Mouse (Mus musculus) kidney, adult 9 months (tissue): Measurements from ENCODE around the gene Elovl3.
A peak's percentile ranks its signal among the peaks of the same experiment; 100 is the strongest.
"Not testable (repeated sequence)": the region's sequence is repeated elsewhere in the genome, so short reads cannot be mapped to it uniquely, and the experiment has no call there.

Experiments used
- DNase-seq: peaks from one replicate; pipeline ENCODE4 v3.0.0; 2022

The Elovl3 gene

DNA sequence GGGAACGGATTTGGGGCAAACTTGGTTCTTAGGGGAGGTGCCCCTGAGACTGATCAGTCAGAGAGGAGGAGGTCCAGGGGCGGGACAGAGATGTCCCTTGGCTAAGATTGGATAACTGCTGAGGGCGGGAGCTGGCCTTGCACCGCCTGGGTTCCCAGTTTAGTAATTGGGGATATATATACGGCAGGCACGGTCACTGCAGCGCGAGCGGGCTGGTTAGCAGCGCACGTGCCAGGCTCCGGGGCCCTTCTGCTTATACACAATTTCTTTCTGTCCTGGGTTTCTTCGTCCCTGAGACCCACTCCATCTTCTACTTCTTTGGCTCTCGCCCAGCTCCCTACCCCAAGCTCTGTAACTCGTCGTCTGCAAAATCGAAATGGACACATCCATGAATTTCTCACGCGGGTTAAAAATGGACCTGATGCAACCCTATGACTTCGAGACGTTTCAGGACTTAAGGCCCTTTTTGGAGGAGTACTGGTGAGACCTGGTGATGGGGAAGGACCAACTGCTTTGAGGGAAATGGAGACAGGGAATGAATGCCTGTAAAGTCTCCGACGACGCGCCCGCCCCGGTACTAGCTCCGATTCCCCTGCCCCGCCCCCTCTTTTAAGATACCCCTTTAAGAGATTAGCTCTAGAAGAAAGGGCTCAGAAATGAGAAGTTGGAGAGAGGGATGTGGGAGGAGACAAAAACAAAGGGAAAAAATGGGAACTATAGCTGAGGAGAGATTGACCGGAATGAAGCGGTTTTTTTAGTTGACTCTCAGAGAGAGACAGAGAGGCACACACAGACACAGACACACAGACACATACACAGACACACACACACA lies at the start of gene Elovl3:
Gene Elovl3, plus strand, starts transcription at position 204 of the 832 bp plus-strand sequence.
- no peak for DNase-seq

DNA sequence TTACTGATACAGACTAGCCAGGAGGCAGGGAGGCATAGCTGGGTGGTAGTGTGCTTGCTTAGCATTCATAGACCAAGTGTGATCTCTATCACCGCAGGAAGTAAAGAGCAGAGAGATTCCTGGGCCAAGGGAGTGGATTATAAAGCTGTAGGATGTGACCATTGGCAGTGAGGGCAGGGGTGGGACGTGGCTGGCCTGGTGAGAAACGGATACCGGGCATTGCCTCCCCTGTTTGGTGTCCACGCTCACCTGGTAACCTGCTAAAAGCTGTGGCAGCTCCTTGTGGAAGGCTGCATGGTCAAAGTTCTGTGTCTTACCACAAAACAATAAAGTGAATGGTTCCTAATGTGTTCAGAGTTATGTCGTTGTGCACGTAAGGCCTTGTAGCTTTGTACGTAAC lies 46.5 kb upstream of the Elovl3 start:
- no peak for DNase-seq

DNA sequence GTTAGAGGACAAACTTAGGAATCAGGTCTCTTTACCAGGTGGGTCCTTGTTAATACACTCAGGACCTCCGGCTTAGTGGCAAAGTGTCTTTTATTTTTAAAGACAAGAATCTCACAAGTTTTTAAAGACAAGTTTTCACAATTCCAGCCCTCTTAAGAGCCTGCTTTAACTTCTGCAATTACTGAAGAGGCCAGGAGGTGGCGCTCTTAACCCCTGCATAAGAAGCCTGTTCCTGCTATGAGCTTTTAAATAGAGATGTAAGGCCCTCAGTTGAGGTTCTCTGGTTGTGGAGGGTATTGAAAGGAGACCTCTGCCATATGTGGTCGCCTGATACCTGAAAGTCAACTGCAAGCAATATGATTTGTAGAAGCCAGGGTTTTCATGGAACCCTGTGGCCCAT lies 45.4 kb upstream of the Elovl3 start:
- DNase-seq = peak; percentile 62

DNA sequence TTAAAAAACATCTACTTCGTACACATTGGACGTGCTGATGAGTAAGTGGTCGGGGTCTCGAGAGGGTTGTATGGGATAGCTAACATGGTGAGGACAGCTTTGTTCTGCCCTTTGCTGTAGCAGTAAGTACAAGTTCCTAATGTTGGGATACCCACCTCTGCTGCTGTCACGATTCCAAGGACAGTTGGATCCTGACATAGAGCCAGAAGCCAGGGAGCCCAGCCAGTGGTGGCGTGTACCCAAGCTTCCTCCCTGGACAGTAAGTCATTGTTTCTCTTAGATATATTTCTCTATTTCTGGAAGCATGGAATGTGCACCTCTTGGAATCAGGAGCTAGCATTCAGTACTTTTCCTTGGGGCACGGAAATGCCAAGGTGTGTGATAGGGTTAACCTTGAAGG lies 43.8 kb upstream of the Elovl3 start:
- no peak for DNase-seq

DNA sequence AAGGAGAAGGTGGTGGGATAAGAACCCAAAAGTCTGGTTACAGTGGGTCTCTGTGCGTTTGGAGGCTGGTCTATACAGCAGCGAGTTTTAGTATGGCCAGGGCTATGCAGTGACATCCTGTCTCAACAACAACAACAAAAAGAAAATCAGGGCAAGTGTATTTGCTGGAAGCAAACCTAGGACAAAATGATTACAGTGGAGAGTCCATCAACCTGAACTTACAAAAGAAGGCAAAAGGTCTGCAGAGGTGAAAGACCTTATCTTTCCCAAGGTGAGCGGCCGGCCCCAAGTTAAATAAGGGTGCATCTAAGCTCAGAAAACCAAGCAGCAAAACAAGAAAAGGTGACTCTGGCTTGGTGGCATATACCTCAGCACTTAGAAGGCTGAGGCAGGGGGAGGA lies 40.1 kb upstream of the Elovl3 start:
- DNase-seq = no peak

DNA sequence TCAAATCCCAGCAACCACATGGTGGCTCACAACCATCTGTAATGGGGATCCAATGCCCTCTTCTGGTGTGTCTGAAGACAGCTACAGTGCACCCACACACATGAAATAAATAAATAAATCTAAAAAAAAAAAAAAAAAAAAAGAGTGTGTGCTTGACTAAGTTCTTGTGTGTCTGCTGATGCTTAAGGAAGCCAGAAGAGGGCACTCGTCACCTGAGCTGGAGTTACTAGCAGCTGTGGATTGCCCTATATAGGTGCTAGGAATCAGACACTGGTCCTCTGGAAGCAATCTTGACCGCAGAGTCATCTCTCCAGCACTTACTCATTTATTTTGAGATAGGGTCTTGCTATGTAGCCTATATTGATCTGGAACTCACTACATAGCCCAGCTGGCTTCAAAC lies 37.6 kb upstream of the Elovl3 start:
- no peak for DNase-seq

DNA sequence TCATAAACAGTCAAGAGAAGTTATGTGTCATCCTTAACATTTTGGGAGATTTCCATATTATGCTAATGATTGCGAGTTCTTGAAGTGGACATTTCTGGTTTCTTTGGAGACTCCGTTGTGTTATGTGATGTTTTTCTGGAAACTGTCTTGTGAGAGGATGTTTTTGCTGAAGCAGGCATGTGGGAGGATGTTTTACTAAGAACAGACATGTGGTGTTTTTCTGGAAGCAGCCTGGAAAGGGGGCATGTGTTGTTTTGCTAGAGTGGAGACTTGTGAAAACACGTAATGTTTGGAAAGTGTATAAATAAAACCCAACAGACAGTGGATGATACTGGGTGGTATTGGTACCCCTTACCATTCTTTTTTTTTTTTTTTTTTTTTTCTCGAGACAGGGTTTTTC lies 36.4 kb upstream of the Elovl3 start:
- DNase-seq = no peak

DNA sequence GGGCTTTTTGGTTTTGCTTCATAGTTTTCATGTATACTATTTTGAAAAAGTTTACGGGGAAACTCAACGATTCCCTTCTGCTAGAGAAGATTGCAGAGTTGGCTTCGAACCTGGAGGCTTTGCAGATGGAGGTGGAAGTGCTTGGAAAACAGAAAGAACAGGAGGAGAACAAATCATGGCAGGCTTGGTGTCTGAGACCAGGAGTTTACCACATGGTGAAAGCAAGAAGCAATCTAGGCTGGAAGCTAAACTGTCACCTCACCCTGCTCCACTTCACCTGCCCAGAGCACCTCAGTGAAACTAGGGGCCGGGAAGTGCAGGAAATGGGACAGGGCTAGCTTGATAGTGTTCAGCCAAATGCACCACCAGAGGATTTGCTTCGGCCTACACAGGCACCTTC lies 35.3 kb upstream of the Elovl3 start:
- DNase-seq = no peak

DNA sequence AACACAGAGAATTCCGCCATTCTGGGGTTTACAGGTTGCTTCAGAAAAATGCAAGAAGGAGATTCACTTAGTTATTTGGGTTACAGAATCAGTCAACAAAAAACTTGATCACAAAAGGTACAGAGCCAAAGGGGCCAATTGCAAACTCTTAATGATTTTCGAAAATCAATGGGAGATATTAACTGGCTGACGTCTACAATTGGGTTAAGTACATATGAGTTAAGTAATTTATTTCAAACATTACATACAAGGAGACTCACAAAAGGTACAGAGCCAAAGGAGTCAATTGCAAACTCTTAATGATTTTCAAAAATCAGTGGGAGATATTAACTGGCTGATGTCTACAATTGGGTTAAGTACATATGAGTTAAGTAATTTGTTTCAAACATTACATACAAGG lies 32.1 kb upstream of the Elovl3 start:
- DNase-seq = no peak

DNA sequence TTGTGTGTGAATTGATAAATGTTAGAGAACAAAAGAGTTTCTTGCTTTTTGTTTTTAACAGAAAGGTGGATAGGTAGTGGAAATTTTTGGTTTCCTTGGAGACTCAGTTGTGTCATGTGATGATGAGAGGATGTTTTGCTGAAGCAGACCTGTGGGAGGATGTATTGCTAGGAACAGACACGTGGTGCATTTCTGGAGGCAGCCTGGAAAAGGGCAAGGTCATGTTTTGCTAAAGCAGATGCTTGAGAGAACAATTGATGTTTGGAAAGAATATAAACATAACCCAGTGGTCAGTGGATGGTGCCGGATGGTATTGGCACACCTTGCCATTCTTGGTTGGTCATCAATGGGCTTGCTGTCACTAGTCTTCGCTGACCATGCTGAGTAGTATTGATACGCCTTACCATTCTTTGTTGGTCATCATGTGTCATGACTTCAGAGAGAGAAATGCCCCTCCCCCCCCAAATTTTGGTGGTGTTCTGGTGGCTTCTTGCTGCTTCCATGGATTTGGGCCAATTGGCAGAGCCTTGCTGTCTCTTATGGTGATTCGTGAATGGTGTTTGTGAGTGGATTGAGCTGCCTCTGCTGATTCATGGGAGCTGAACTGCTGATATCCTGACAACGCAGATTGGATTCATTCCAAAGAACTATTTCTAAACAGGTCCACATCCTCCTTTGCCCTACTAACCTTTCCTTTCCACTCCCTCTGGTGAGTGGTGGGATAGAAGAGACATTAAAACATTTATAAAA lies 28.1 kb upstream of the Elovl3 start:
- no peak for DNase-seq

DNA sequence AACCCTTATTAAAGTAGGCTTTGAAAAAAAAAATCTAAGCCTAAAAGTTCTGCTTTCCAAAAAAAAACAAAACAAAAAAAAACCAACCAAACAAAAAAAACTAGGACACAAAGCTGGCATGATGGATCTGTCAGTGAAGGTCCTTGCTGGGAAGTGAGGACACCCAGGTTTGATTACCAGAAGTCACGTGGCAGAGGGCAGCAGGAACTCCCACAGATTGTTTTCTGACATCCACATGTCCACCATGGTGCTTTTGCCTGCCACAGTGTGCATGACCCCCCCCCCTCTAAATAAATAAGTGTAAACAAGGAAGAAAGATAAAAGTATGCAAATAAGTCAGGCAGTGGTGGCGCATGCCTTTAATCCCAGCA lies 27.5 kb upstream of the Elovl3 start:
- DNase-seq = no peak

DNA sequence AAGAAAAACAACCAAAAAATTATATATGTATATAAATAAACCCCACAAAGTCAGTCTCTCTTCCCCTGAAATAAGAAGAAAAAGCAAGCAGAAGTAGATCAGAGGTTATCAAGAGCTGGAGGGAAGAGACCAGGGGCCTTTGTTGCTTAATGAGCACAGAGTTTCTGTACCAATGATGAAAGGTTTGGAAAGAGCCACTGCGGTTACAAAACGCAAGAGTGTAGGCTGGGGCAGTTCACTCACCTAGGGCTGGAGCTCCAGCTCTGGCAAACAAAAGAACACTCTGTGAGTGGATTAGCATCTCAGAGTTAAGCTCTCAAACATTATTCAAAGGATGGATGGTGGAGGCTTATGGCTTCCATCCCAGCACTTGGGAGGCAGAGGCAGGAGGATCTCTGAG lies 21.5 kb upstream of the Elovl3 start:
- no peak for DNase-seq

DNA sequence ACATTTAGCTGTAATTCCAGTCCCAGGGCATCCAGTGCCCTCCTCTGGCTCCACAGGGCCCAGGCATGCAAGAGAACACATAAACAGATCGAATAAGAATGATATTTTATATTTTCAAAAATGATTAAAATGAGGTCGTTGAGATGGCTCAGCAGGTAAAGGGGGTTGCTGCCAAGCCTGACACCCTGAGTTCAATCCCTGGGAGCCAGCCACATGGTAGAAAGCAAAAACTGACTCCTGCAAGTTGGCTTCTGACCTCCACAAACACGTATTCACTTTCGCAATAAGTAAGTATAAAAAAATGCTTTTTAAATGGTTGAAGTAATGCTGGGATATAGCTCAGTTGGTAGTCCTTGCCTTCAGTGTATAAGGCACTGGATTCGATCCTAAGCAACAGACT lies 20.9 kb upstream of the Elovl3 start:
- no peak for DNase-seq

DNA sequence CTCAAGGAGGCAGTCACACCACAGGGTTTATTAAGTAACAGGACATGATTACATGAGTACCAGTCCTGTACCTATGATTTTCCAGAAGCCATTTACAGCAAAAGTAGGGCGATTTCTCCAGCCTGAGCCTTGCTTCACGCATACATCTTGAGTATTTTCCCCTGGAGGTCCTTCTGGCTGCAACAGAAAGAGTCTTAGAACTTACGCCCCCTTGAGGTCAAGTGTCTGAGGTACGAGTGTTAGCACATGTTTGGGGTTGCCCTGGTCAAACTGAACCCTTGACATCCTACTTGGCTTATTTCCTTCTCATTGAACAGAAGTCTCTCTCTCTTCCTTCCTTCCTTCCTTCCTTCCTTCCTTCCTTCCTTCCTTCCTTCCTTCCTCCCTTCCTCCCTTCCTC lies 17.1 kb upstream of the Elovl3 start:
- DNase-seq = no peak

DNA sequence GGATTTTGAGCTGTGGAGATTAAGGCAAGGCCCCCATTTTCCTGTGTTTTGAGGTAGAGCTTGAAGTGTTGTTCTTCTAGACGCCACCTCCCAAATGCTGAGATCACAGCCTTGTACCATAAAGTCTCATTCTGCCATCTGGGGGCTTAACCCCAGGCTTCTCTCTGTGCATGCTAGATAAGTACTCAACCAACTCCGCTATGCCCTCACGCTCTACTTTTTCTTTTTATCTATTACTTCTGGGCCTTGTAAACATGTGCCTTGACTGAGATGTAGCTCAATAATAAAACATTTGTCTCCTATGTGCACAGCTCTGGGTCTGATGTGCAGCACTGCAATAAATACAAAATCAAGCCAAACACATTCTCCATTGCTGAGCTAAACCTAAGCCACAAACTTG lies 12.2 kb upstream of the Elovl3 start:
- DNase-seq = no peak

DNA sequence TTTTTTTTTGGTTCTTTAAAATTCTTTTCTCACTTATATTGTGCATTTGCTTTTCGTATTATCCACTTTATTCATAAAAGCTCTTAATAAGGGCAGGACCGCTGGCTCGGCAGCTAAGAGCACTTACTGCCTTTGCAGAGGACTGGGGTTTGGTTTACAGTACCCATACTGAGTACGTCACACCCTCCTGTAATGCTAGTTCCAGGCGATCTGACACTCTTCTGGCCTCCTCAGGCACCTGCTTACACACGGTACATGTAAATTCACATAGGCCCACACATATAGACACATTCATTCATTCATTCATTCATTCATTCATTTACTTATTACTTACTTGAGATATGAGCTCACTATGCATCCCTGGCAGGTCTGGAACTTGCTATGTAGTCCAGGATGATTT lies 10.8 kb upstream of the Elovl3 start:
- no peak for DNase-seq

DNA sequence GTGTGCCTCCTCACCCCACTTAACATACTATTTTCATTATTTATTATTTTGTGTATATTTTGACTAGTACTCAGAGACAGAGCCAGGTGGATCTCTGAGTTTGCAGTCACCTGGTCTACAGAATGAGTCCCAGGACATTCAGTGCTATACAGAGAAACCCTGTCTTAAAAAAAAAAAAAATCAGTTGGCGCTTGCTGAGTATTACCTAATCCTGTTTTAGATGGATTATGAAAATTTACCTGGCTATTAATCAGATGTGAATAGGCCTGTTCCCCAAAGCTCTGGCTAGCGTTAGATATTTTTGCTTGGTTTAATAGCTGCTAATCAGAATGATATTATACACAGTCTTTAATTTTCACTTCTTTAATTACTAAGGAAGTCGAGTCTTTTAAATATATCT lies 7.8 kb upstream of the Elovl3 start:
- no peak for DNase-seq

DNA sequence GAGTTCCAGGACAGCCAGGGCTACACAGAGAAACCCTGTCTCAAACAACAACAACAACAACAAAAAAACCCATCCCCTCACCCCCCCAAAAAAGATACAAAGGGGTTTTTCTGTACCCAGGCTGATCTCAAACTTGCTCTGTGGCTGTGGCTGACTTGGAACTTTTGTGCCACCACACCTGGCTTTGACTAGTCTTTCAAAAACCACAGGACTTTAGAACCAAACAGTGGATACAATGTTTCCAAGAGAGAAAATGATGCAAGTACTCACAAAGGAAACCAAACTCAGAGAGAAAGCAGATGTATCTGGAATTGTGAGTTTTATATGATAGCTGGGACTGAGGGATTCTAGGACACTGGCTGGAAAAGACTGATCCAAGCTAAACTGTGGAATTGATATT lies 7.0 kb upstream of the Elovl3 start:
- no peak for DNase-seq

DNA sequence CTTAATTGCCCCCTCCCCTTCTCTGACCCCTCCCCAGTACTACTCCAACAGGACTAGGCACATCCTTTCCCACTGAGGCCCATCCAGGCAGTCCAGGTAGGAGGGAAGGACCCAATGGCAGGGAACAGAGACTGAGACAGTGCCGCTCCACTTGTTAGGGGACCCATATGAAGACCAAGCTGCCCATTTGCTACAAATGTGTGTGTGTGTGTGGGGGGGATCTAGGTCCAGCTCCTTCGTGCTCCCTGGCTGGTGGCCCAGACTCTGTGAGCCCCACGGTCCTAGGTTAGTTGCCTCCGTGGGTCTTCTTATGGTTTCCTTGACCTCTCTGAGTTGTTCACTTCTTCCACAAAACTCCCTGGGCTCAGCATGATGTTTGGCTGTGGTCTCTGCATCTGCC lies 5.4 kb upstream of the Elovl3 start:
- DNase-seq = no peak

DNA sequence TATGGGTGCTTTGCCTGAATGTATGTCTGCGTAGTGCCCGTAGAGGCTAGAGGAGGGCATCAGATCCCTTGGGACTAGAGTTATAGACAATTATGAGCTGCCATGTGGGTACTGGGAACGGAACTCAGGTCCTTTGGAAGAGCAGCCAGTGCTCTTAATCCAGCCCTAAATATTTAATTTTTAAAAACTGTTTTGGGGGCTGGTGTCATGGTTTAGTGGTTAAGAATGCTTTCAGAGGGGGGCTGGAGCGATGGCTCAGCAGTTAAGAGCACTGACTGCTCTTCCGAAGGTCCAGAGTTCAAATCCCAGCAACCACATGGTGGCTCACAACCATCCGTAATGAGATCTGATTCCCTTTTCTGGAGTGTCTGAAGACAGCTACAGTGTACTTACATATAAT lies 2.0 kb upstream of the Elovl3 start:
- DNase-seq = not testable (repeated sequence)

DNA sequence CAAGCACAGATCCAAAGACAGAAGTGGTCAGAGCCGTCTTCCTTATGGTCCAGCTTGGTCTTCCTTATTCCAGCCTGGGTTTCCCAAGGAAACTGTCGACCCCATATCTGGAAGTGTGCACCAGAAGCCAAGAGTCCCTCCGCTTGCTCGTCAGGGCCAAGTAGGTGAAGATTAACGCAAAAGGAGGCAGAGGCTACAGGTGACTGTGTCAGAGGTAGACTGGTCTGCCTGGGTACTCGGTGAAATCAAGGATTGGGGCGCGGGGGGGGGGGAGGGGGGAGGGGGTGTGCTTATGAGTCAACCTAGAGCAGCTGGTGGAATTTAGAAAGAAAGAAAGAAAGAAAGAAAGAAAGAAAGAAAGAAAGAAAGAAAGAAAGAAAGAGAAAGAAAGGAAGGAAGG lies 414 bp upstream of the Elovl3 start:
- no peak for DNase-seq

DNA sequence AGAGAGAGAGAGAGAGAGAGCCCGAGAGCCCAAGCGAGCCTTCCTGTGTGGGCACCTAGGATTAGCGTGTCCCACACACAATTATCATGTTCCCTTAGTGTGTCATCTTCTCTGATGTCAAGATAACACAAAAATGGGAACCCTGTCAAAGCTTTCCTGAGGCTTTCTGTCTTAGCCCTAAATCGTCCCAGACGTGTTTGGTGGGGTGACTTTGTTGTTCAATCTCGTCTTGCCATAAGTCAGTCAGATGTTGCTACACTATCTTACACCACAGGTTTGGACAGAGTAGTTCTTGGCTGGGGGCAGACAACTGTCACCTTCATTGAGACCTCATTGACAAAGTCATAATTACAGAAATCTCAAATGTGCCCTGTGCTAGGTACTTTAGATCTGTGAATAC lies 880 bp downstream of the Elovl3 start:
- no peak for DNase-seq

DNA sequence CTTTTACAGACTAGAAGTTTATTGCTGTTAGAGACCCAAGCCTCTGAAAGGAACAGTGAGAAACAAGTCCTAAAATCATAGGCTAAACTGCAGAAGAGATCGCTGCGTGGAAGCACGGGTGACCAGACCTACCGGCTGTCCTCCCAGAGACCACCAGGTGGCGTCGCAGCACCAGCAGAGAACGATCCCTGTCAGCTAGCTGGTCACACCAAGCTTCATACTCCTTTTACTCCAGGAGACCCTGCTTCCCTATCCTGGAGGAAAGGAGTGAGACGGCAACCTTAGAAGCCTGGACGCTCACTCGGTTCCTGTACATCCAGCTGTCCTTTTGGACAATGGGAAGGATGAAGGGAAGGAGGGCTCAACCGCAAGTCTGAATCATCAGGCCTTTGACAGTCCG lies 3.6 kb downstream of the Elovl3 start:
- DNase-seq = peak; percentile 93

DNA sequence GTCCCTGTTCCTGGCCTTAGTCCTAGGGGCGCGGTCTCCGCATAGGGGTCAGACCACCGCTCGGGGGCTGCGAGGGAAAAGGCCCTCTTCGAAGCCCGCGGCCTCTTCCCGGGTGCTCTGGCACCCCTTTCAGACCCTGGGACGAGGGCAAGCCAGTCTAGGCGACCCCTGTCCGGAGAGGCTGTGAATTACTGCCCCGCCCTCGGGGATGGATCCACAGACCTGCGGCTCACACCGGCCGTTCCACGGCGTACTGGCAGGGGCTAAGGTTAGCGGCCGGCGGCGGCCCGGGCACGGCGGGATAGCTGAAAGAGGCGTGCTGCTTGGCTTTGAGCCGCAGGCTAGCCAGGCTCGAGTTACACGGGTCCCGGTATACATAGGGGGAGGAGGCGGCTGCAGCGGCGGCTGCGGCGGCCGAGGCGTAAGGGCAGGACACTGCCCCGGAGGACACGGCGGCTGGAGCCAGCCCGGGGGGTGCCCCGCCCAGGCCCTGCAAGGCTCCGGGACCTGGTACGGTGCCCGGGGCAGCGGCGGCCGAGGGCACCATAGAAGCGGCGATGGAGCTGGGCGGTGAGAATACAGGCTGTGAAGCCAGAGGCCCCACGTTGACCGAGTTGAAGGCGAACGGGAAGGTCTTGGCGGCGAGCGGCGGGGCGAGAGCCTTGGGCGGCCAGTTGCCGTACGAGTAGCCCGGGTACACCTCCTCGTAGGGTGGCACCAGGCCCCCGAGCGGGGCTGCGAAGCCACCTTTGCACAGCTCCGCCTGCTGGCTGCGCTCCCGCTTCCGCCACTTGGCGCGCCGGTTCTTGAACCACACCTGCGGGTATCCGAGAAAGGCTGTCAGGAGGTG lies 4.3 kb downstream of the Elovl3 start:
- DNase-seq = peak; percentile 74
